Mouse (Mus musculus) hindbrain, embryonic 13.5 days (tissue): ENCODE data around the gene Elp4. TPM values are rescaled to one million over a fixed set of nuclear protein-coding genes. Genes with fewer than 3 reads are reported as not detected.

Experiments used
- ATAC-seq: fragments of 200-750 bp; cut with Nextera tagmentation; 2 replicates; pipeline ENCODE4 v1.8.0; 2017; ENCODE audit warnings: moderate TSS enrichment; ENCODE audit not compliant: low FRiP score
- H3K27ac ChIP-seq: fragments of 300-500 bp; sonication (generic); 2 replicates; pipeline ENCODE4 v1.5.1; 2015; ENCODE audit warnings: inconsistent platforms, mild to moderate bottlenecking, moderate library complexity
- H3K27me3 ChIP-seq: fragments of 300-500 bp; sonication (generic); 2 replicates; pipeline ENCODE4 v1.6.1; 2015; ENCODE audit warnings: mild to moderate bottlenecking, inconsistent platforms
- H3K36me3 ChIP-seq: fragments of 300-500 bp; sonication (generic); 2 replicates; pipeline ENCODE4 v1.6.1; 2015; ENCODE audit warnings: mild to moderate bottlenecking, inconsistent platforms
- H3K4me1 ChIP-seq: fragments of 300-500 bp; sonication (generic); replicated peaks from 2 replicates; pipeline ENCODE4 v1.6.1; 2015; ENCODE audit warnings: inconsistent platforms
- H3K4me2 ChIP-seq: fragments of 300-500 bp; sonication (generic); 2 replicates; pipeline ENCODE4 v1.6.1; 2015; ENCODE audit warnings: inconsistent platforms, mild to moderate bottlenecking, moderate library complexity
- H3K4me3 ChIP-seq: fragments of 300-500 bp; sonication (generic); 2 replicates; pipeline ENCODE4 v1.5.1; 2015; ENCODE audit warnings: mild to moderate bottlenecking, inconsistent platforms
- H3K9ac ChIP-seq: fragments of 300-500 bp; sonication (generic); 2 replicates; pipeline ENCODE4 v1.6.1; 2015; ENCODE audit warnings: mild to moderate bottlenecking, inconsistent platforms
- H3K9me3 ChIP-seq: fragments of 300-500 bp; sonication (generic); 2 replicates; pipeline ENCODE4 v1.6.1; 2016; ENCODE audit warnings: inconsistent platforms
- WGBS: fragments of 180-500 bp; shearing (Covaris S2); methylation state at CpG from one replicate; pipeline ENCODE4 v1.1.7; 2015; 5-methylcytosine and 5-hydroxymethylcytosine counted together
- polyA plus RNA-seq: library from polyadenylated mRNA; unstranded; fragments of >200 nt; fragmentation: Nextera tagmentation; extraction: Ambion mirVana; gene quantifications from 2 replicates; pipeline ENCODE4 v1.2.1, GENCODE M21; 2015

The Elp4 gene
- polyA plus RNA-seq, 1 experiment from 2014 or later = 43.0 TPM

DNA sequence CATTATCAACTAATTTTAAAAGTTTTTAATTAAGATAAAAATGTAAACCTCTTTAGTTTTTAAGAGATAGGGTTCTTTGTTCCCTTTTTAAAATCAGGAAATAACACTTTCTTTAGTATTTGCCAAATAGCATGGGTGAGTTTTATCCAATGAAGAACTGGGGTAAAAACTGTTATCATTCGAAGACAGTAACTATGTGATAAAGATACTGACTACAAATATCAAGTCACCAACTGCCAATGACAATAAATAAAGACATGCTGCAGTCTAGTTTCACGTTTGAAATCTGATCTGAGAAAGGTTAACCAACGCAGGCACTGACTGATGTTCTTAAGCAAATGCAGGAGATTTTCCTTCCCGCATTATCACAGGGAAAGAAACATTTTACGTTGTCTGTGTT, 100.9 kb downstream of the Elp4 start:
- H3K4me3 ChIP-seq = no peak overlapping the region
- ATAC-seq = no peak
- 55% methylated on average over 5 of the region's 5 CpGs for WGBS
- H3K36me3 ChIP-seq = no peaks in the 10 kb centered on the region
- H3K27me3 ChIP-seq = no peaks in the 10 kb centered on the region
- H3K9ac ChIP-seq = no peak overlapping the region
- H3K4me1 ChIP-seq = 0 out of 2 replicates have a peak, but pooled peaks cover 3% of the 10 kb centered on the region
- no peaks in the 10 kb centered on the region for H3K9me3 ChIP-seq
- no peak overlapping the region for H3K4me2 ChIP-seq
- no peak overlapping the region for H3K27ac ChIP-seq

DNA sequence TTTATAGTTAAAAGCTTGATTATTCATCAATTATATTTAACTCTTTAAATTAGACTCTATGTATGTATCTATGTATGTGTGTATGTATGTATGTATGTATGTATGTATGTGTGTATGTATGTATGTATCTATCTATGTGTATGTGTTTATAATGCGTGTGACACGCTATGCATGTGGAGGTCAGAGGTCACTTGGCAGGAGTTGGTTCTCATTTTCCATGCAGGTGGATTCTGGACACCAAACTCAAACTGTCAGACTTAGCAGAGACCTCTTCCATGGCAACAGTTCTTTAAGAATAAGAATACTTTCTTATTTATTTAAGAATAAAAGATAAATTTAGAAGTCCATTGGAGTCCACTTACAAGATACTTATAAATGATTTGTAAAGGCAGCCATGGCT, 101.5 kb downstream of the Elp4 start:
- Histone ChIP-seq H3K27me3 (no peaks in the 10 kb centered on the region), H3K4me1 (0 out of 2 replicates have a peak, but pooled peaks cover 3% of the 10 kb centered on the region), H3K9ac (no peak overlapping the region), H3K4me2 (no peak overlapping the region), H3K4me3 (no peak overlapping the region), H3K27ac (no peak overlapping the region), H3K36me3 (no peaks in the 10 kb centered on the region), H3K9me3 (no peaks in the 10 kb centered on the region)
- ATAC-seq = no peak
- 85% methylated on average over 2 of the region's 2 CpGs for whole genome bisulfite sequencing

DNA sequence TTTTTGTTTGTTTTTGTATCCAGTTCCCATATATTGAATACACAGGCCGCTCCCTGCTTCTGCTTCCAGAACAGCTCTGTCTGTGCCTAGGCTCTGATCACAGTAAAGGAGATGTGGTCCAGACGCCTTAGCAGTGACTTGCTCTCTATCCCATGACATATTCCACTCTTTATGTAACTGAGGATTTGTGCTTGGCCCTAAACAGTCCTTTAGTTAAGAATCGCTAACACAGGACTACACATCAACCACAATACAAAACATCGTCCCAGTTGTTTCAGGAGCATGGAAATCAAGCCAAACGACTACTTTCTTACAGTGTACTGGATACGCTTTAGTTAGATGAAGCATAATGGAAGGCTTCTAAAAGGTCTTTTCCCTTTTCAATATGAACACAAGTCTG, 102.8 kb downstream of the Elp4 start:
- Histone ChIP-seq H3K9ac (no peak overlapping the region), H3K4me2 (no peak overlapping the region), H3K4me3 (no peak overlapping the region), H3K4me1 (0 out of 2 replicates have a peak, but pooled peaks cover 3% of the 10 kb centered on the region), H3K9me3 (no peaks in the 10 kb centered on the region), H3K27me3 (no peaks in the 10 kb centered on the region), H3K27ac (no peak overlapping the region), H3K36me3 (no peaks in the 10 kb centered on the region)
- no peak for ATAC-seq
- WGBS = 73% methylated on average over 6 of the region's 6 CpGs

GRCm38 (mm10) chr2:105800694-105801093, 103.7 kb downstream of the Elp4 start:
- no peak overlapping the region for H3K4me2 ChIP-seq
- H3K27me3 ChIP-seq = no peaks in the 10 kb centered on the region
- H3K4me1 ChIP-seq = 0 out of 2 replicates have a peak, but pooled peaks cover 5% of the 10 kb centered on the region
- H3K36me3 ChIP-seq = no peaks in the 10 kb centered on the region
- WGBS = 46% methylated on average over 1 of the region's 1 CpGs
- no peak overlapping the region for H3K27ac ChIP-seq
- ATAC-seq = no peak
- no peak overlapping the region for H3K9ac ChIP-seq
- no peaks in the 10 kb centered on the region for H3K9me3 ChIP-seq
- no peak overlapping the region for H3K4me3 ChIP-seq

GRCm38 (mm10) chr2:105799840-105800239, 104.5 kb downstream of the Elp4 start:
- no peak for ATAC-seq
- no peaks in the 10 kb centered on the region for H3K36me3 ChIP-seq
- 0 out of 2 replicates have a peak, but pooled peaks cover 5% of the 10 kb centered on the region for H3K4me1 ChIP-seq
- H3K9me3 ChIP-seq = no peaks in the 10 kb centered on the region
- no peaks in the 10 kb centered on the region for H3K27me3 ChIP-seq
- H3K4me3 ChIP-seq = no peak overlapping the region
- no peak overlapping the region for H3K27ac ChIP-seq
- WGBS = 67% methylated on average over 2 of the region's 2 CpGs
- no peak overlapping the region for H3K9ac ChIP-seq
- H3K4me2 ChIP-seq = no peak overlapping the region

DNA sequence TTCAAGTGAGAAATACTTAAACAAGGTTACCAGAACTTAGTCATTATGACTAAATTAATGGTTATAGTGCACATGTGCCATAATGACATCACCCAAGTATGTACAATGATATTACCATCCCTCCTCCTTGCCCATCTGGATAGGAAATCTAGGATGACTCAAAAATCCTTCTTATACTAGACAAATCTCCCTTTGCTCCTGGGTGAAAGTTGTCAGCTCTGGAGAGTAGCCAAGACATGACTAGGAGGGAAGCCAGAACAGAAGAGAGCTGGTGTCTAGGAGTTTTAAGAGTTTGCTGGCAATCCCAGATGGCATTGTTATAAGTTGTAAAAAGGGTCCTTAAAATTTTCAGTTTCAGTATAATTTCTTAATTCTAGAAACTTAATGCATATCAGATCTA, 106.5 kb downstream of the Elp4 start:
- Histone ChIP-seq H3K27ac (no peak overlapping the region), H3K9ac (no peak overlapping the region), H3K4me2 (no peak overlapping the region), H3K27me3 (no peaks in the 10 kb centered on the region), H3K4me1 (0 out of 2 replicates have a peak, but pooled peaks cover 3% of the 10 kb centered on the region), H3K9me3 (no peaks in the 10 kb centered on the region), H3K4me3 (no peak overlapping the region), H3K36me3 (no peaks in the 10 kb centered on the region)
- ATAC-seq = no peak

DNA sequence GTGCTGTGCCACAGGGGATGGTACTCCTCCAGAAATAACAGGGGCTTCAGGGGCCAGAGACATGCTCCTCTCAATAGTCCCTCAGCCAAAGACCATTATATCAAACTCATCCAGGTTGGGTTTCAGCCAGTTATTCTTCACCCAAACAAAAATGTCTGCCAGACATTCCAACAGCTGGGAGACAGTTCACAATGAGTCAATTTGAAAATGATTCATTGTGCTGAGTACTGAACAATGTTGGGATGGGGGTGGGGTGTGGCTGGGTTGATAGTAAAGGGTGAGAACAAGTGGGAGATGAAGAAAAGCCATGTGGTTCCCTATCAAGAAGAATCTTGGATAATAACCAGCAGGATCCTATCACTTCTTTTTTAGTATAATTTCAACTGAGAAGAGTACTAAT, 108.3 kb downstream of the Elp4 start:
- ATAC-seq = no peak
- Histone ChIP-seq H3K9me3 (no peaks in the 10 kb centered on the region), H3K36me3 (no peaks in the 10 kb centered on the region), H3K27me3 (no peaks in the 10 kb centered on the region), H3K27ac (no peak overlapping the region), H3K4me2 (no peak overlapping the region), H3K4me1 (0 out of 2 replicates have a peak, but pooled peaks cover 6% of the 10 kb centered on the region), H3K4me3 (no peak overlapping the region), H3K9ac (no peak overlapping the region)

- Histone ChIP-seq H3K4me2 (no peak overlapping the region), H3K36me3 (no peaks in the 10 kb centered on the region), H3K27ac (no peak overlapping the region), H3K4me3 (no peak overlapping the region), H3K9ac (no peak overlapping the region), H3K4me1 (0 out of 2 replicates have a peak, but pooled peaks cover 6% of the 10 kb centered on the region), H3K27me3 (no peaks in the 10 kb centered on the region), H3K9me3 (no peaks in the 10 kb centered on the region)
- 64% methylated on average over 12 of the region's 12 CpGs for WGBS
- ATAC-seq = no peak
These were observed 111.8 kb downstream of the Elp4 start for GRCm38 (mm10) chr2:105792339-105793120.

- H3K36me3 ChIP-seq = no peaks in the 10 kb centered on the region
- no peaks in the 10 kb centered on the region for H3K27me3 ChIP-seq
- H3K9me3 ChIP-seq = no peaks in the 10 kb centered on the region
- no peak overlapping the region for H3K4me3 ChIP-seq
- no peak for ATAC-seq
- H3K9ac ChIP-seq = no peak overlapping the region
- 0 out of 2 replicates have a peak, but pooled peaks cover 3% of the 10 kb centered on the region for H3K4me1 ChIP-seq
- 96% methylated on average over 1 of the region's 1 CpGs for WGBS
- H3K4me2 ChIP-seq = no peak overlapping the region
- H3K27ac ChIP-seq = no peak overlapping the region
These were observed 114.4 kb downstream of the Elp4 start for GRCm38 (mm10) chr2:105789936-105790335.

DNA sequence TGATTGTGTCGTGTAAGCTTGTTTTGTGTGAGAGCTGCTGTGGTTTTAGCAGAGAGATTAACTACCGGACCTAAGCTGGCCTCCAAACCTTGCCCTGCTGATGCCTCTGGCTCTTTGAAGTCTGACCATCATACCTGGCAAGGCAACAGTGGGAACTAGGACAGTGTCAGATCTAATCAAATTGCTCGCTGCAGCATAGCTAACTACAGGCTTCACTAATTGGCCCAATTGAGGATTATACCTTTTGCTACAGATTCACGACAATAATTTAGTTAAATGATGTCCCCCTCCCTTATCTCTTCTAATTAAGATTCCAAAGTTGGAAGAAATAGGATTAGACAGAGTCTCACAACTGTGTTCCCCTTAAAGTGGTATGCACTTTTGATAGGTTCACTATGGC, 116.6 kb downstream of the Elp4 start:
- 0 out of 2 replicates have a peak, but pooled peaks cover 2% of the 10 kb centered on the region for H3K4me1 ChIP-seq
- no peaks in the 10 kb centered on the region for H3K27me3 ChIP-seq
- H3K4me3 ChIP-seq = no peak overlapping the region
- WGBS = 72% methylated on average over 4 of the region's 4 CpGs
- H3K9me3 ChIP-seq = no peaks in the 10 kb centered on the region
- H3K4me2 ChIP-seq = no peak overlapping the region
- no peak overlapping the region for H3K27ac ChIP-seq
- ATAC-seq = no peak
- H3K36me3 ChIP-seq = no peaks in the 10 kb centered on the region
- H3K9ac ChIP-seq = no peak overlapping the region

DNA sequence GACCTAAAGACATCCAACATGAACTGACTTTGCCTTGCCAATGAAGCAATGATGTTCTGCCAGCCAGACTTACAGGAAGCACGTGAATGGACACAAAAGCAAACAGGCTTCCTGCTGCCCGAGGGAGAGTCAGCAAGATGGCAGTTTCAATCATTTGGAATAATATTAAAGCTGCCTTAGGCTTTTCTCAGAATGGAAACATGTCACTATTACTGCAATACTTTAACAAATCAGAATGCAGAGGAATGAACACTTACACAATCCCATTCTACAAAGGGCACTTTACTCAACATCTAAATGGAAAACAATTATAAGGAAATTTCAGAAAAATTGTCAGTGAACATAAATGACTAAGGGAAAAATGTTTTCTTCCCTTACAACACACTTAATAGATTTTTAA, 117.4 kb downstream of the Elp4 start:
- H3K27me3 ChIP-seq = 0 out of 2 replicates have a peak, but pooled peaks cover 3% of the 10 kb centered on the region
- WGBS = 24% methylated on average over 2 of the region's 2 CpGs

DNA sequence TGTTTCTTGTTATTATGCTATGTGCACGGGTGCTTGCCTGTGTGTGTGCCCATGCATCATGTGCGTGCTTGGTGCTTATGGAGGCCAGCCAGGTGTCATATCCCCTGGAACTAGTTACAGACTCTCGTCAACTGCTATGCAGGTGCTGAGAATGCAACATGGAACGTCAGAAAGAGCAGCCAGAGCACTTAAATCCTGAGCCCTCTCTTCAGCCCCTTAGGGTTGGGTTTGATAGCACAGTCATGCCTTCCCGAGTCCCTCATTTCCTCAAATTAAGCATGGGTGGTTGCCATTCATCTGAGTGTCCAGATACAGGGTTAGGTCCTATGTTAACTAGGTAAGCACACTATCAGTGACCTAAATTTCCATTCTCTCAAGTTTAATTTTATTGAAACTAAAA, 121.5 kb downstream of the Elp4 start:
- Histone ChIP-seq H3K27ac (no peak overlapping the region), H3K36me3 (no peaks in the 10 kb centered on the region), H3K4me1 (no peaks in the 10 kb centered on the region), H3K4me2 (no peak overlapping the region), H3K9me3 (no peaks in the 10 kb centered on the region), H3K9ac (no peak overlapping the region), H3K27me3 (0 out of 2 replicates have a peak, but pooled peaks cover 3% of the 10 kb centered on the region), H3K4me3 (no peak overlapping the region)
- ATAC-seq = no peak
- 85% methylated on average over 5 of the region's 5 CpGs for WGBS

More for the DNA sequence above, 117.4 kb downstream of the Elp4 start:
- H3K36me3 ChIP-seq = no peaks in the 10 kb centered on the region
- no peaks in the 10 kb centered on the region for H3K4me1 ChIP-seq
- no peak overlapping the region for H3K27ac ChIP-seq
- H3K9me3 ChIP-seq = no peaks in the 10 kb centered on the region
- no peak overlapping the region for H3K9ac ChIP-seq
- ATAC-seq = no peak
- H3K4me3 ChIP-seq = no peak overlapping the region
- H3K4me2 ChIP-seq = no peak overlapping the region

DNA sequence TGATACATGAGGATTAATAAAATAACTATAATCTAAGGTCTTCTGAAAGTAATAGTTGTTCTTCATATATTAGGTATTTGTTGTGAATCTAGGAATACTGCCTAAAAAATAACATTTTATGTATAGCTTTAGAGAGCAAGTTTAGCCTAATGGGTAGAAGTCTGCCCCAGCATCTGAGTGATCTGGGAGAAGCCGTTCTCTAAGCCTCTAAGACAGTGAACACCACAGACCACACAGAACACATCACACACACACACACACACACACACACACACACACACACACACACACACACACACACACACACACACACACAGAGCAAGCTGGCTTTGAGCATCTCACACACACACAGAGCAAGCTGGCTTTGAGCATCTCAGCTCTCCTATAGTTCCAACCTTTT, 123.6 kb downstream of the Elp4 start:
- Histone ChIP-seq H3K36me3 (no peaks in the 10 kb centered on the region), H3K27ac (no peak overlapping the region), H3K9me3 (no peaks in the 10 kb centered on the region), H3K4me3 (no peak overlapping the region), H3K9ac (no peak overlapping the region), H3K4me1 (no peaks in the 10 kb centered on the region), H3K4me2 (no peak overlapping the region), H3K27me3 (0 out of 2 replicates have a peak, but pooled peaks cover 3% of the 10 kb centered on the region)
- WGBS = 63% methylated on average over 1 of the region's 1 CpGs
- ATAC-seq = no peak
